Mouse (Mus musculus): ENCODE data around the gene Cchcr1.

The Cchcr1 gene

DNA sequence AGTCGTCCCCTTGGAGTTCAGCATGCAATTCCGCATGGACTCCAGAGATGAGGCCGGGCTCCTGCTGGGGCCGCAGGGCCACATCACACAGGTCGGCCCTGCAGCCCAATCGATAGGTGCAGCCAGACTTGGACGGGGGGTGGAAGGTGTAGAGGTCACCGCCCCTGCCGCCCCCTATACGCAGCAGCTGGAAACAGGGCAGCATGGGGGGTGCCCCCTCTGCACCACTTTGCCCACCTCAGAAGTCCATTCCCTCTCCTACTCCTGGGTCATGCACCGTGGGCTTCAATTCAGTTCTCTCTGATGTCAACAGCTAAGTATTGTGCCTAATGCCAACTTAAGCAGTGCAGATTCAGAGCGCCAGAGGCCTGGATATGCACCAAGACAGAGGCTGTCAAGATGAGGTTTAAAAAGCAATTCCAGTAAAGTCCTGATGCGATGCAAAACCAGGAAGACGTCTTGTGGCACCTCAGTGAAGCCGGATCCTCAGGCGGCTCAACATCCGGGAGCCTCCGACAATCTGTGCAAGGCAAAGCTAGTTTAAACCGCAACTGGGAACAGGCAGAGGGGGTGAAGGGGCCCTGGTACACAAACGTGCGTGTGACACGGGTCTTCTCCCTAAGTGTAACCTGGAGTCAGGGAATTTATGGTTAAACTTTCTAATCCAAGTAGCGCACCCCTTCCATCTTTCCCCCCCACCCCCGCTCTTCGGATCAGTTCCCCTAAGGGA lies 824 bp upstream of the Cchcr1 start:
- peak; percentile 26 to 46 for DNase-seq

DNA sequence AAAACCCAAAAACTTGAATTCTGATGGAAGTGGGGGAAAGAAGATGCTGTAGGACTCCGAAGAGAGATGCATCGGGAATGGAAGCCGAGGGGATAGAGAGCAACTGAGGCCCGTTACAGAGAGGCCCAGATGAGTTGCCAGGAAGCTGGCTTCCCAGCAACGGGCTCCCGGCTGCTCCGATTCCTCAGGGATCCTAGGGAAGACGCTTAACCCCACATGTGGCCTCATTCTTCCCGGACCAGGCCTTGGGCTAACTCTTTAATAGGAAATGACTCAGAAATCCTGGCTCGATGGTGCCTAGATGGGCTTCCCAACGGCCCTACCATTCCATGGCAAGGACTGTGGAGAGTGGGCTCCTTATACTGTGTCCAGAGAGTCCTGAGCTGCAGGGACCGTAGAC lies 626 bp downstream of the Cchcr1 start:
- peak in 1 of 2 experiments; percentile 35 for DNase-seq

DNA sequence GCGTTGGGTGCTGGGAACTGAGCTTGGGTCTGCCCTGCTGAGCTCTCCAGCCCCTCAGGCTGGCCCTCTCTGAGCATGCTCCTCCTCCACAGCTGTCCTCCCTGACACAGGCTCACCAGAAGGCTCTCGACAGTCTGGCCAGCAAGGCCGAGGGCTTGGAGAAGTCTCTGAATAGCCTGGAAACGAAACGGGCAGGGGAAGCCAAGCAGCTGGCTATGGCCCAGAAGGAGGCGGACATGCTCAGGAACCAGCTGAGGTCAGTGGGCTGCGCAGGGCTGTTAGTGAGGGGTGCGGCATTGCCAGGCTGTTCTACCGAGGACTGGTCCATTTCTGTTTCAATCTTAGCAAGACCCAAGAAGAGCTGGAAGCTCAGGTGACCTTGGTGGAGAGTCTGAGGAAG lies 7.5 kb downstream of the Cchcr1 start:
- DNase-seq, result no peak

DNA sequence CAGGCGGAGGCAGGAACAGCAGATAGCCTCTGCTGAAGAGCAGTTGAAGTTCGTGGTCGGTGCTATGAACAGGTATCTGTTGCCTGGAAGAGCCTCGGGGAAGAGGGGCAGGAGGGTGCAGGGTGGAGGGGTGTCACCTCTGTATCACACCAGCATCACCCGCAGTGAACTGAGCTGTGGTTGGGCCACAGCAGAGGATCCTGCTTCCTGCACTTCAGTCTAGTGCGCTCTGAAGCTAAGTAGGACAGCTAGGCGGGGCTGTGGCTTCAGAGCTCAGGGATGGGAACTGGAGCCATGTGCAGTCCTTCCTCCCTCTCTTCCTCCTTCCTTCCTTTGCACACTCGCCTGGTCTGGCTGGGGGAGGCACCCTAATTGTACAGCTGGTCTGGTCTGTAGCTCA lies 9.7 kb downstream of the Cchcr1 start:
- DNase-seq, result no peak

DNA sequence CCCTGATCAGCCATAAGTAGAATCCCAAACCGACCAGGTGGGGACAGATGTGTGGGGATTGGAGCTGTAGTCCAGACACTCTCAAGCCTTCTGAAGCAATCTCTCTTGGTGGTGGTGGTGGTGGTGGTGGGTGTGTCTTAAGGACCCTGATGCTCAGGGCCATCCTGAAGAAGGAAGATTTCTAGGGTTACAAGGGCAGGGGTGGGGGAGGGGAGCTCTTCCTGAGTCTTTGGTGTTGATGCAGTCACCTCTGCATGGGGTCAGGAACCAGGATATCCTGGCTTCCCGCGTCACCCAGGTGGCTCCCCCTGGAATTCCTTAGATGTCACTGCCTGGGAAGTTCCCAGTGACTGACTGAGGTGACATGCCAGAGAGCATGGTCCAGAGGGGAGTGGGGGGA lies 15.5 kb downstream of the Cchcr1 start:
- no peak for DNase-seq

DNA sequence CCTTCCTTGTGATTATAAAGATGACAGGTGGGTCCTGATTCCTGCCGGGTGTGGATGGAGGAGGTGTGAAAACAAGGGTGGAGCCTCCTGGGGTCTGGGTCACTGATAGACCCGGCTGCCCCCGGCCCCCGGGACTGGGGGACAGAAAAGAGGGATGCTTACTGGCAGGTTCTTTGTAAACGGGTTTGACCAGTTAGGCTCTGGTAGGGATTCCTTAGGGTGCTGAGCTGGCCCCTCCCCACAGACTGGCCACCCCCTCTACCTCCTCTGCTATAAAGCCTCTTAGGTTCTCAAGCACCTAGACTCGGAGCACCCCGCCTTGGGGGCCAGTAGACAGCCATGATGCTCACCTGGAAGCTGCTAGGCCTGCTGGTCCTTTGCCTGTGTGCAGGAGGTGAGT lies 16.0 kb downstream of the Cchcr1 start, which contains the start of gene Psors1c2:
Gene Psors1c2, plus strand, starts transcription at position 301 of the 400 bp plus-strand sequence.
- no peak for DNase-seq

DNA sequence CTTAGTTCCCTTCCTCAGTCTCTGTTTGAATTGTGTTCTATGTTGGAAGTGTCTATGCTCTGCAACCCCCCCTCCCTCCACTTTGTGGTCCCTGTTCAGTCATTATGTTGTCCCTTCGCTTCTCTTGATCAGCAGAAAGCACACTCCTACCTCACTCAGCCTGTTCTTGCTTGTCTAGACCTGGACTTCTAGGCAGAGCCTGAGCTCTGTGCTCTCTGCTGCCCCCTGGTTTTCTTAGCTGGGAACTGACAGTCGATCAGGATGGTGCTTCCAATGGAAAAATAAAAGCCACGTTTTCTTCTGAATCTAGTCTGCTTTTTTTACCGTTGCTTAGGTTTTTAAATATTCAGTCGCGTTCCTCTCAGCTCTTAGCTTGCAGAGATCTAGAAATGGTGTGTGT lies 17.4 kb downstream of the Cchcr1 start:
- DNase-seq, result peak; percentile 76 to 85

DNA sequence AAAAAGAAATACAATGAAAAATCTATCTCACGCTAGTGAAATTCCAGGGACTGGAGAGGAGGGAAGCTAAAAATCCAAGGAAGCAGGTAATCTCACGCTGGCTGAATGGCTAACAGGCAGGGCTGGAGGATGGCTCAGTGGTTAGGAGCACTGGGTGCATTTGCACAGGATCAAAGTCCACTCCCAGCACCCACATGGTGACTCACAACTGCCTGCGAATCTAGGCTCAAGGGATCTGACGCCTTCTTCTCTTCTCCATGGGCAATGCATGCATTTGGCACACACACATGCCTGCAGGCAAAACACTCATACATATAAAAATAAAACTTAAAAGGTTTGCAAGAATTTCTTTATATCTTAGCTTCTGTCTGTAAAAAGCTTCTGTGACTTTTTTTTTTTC lies 20.5 kb downstream of the Cchcr1 start:
- DNase-seq, result no peak

DNA sequence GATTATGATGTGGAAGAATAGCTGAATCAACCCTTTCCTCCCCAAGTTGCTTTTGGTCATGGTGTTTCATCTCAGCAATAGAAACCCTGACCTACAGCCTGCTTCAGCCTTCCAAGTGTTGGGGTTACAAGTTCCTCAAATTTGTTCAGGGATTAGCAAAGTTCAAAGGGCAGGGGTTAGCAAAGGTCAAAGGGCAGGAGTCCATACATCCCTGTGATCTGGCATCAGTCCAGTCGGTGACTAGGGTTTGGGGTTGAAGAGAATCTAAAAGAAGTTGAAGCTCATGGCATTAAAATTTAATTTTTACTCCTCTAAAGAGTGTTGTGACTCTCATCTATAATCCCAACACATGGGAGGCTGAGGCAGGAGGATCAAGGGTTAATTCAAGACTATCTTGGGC lies 21.6 kb downstream of the Cchcr1 start:
- no peak for DNase-seq

DNA sequence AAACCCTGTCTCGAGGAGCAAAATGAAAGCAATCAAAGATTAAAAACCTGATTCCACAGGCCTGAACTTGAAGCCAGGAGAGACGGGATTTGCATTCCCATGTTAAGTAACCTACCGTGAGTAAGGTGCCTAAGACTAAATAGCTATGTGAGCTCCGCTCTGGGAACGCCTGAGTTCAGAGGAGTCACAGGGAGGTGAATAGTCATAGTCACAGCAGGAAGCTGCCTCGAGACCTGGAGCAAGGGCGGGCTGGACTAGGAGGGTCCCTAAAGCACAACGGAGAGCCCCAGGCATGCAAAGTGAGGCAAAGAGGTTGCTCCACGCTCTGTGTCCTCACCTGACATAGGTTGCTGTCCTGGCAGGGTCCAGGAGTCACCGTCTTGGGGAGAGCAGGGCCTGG lies 22.6 kb downstream of the Cchcr1 start:
- DNase-seq, result no peak

DNA sequence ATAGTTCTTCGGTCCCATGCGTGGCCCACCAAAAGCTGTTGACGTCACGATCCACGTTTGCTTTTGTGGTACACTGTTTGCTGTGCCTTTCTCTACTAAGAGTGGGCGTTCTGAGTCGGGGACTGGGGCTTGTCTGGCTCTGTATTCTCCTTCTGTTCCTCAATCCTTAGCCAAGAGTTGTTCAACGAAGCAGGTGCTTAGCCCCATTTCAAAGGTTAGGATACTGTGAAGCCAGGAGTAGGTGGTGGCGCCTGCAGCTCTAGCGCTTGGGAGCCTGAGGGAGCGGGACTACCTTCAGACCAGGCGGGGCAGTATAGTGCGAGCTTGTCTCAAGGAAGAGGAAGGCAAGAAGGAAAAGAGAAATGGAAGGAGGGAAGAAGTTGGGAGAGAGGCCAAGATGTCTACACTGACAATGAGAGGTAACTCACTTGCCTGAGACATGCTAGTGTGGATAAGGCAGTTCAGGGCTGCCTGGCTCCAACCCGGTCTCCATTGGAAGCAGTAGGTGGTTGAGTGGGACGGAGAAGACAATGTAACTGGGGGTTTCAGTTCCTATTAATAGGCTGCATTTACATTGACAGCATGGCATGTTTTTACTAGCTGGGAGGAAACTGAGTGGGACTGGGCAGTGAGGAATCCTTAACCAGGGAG lies 26.0 kb downstream of the Cchcr1 start:
- DNase-seq, result no peak

DNA sequence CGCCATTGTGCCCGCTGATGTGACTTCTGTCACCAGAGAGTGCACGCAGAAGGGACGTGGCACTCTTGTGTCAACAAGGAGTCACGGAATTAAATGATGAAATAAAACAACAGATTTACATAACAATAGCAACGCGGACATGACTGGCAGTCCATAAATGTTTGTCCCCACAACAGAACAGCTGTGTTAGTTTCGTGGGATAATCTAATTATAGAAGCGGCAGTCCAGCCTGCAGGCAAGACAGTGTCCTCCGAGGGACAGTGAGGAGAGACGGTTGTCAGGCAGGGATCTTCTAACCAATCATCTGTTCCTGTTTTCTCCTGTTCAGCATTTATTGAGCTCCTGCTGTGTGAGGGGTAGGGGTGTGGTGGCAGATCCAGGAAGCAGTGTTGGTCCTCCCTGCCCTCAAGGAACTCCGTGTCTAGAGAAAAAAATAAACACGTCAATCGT lies 26.5 kb downstream of the Cchcr1 start:
- no peak for DNase-seq

DNA sequence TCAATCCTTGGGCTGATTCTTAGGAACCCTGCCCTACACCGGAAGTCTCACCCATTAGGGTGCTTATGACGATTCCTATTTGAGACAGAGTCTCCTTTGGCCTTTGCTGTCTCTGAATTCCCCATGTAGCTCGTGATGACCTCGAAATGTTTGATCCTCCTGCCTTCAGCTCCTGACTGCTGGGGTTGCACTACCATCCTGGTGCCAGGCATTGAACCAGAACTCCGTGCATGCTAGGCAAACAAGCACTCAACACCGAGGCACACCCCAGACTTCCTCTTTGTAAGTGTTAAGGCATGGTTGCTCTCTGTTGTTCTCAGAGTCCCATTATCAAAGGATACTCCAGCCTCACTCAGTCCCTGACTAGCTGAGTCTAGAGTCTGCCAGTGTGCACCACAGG lies 27.1 kb downstream of the Cchcr1 start:
- DNase-seq, result no peak

DNA sequence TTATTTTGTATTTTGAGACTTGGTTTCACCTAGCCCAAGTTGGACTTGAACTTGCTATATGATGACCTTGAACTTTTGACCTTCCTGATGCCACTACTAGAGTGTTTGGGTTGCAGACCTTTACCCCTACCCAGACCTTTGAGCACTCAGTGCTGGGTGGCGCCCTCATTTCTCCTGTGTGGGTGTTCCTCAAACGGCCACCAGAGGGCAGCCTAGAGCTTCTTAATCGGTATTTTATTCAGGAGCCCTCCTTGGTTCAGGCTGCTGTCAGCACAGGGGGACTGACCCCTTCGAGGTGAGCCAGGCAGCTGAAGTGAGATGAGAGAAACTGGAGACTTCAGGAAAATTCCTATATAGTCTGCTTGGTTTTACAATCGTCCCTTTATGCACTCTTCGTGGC lies 27.8 kb downstream of the Cchcr1 start:
- peak; percentile 44 to 69 for DNase-seq

DNA sequence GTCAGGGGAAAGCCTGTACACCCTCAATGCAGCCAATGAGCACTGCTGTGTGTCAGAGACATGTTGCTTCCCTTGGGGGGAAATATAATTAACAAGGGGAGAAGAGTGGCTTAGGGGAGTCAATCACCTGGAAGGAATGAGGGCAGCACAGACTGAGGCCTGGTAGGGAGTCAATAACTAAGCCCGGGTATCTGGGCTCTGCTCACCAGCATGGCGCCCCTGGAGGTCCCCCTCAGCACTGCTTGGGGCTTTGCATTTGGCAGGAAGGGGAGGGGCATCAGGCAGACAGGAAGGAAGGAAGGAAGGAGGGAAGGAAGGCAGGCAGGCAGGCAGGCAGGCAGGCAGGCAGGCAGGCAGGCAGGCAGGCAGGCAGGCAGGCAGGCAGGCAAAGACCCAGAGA lies 30.6 kb downstream of the Cchcr1 start:
- no peak for DNase-seq

DNA sequence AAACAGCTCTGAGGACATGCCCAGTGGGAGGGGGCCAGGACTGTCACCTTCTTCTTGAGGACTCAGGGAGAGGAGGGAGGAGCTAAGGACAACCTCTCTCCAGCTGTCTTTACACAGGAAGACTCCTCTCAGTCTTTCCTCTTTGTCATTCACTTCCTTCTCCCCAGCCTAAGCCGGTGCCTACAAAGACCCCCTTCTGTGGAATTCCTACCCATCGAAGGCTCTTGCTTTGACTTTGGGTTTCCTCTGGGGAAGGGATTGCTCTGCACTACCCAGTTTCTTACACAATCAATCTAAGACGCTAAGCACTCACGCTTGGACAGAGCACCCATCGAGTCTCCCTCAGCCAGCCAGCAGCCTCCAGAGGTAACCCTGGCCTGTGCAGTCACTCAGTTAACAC lies 31.7 kb downstream of the Cchcr1 start:
- no peak for DNase-seq

DNA sequence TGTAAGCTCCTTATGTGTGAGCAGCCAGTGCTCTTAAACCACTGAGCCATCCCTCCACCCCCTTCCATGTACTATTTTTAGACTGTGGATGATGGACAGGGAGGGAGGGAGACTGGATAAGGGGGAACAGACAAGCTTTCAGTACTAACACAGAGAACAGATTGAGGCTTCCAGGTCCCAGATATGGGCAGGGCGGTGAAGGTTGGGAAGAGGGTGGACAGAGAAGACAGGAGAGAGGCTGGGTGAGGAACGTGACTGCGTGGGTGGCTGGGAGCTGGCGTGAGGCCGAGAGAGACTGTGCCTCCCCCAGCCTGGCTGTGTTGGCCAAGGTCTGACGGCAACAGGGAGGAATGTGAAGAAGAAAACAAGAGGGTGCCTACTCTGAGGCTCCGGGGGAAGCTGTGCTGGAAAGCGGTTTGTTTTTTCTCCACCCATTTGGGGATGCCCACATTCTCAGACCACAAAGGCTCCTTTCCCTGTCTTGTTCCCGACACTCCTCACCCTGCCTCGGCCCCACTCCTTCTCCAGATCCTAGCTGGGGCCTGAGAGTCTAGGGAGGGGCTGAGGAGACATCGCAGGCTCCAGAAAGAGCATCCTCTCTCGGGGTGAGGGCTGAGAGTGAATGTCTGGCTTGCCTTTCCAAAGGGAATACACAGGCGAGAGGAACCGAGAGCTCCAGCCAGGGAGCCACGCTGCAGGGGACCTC lies 32.7 kb downstream of the Cchcr1 start:
- peak; percentile 60 to 76 for DNase-seq

DNA sequence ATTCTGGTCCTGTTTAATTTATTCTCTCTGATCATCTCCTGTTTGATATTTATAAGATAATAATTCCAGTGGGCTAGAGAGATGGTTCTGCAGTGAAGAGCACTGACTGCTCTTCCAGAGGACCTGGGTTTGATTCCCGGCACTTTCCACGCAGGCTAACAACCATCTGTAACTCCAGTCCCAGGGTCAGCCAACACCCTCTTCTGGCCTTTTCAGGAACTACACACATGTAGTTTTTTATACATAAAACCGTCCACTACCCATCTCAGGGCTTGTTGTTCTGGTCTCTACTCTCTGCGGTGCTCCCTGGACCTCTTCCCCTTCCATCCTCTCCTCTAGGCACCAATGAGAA lies 33.2 kb downstream of the Cchcr1 start:
- no peak for DNase-seq

DNA sequence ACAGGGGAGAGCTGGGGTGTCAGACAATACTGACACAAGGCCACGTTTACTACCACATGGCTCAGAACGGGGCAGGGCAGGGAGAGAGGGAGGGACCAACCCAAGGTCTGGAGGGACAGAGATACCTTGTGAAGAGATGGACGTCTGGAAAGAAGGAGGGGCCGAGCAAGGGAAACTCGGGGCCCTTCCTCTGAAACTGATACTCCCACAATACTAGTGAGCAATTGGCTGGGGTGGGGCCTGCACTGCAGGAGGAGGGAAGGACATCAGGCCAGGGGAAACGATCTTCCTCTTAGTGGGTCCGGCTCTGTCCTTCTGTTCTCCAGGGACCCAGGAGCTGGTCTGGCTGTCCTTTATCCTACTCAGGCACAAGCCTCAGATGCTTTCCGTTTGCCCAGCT lies 34.0 kb downstream of the Cchcr1 start:
- no peak for DNase-seq

DNA sequence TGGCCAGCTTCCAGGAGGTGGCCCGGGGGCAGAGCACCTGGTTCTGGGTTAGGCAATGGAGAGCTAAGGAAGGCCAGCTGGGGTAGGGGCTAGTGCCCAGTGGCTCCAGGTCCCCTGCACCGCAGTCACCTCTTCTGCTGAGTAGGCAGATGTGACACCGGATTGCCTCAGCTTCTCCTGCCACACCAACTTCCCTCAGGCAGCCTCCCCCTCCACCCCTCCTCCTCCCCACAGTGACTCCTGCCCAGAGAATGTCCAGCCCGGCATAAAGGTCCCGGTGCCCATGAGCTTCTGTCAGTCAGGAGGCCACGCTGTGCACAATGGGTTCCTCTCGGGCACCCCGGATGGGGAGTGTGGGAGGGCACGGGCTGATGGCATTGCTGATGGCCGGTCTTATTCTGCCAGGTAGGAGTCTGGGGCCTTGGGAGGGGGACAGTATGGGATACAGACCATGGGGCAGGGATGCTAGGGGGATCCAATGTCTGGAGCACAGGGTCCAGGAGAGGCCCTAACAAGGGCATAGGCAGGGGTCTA lies 35.0 kb downstream of the Cchcr1 start, which contains the start of gene Cdsn:
Gene Cdsn, plus strand, starts transcription at position 248 of the 534 bp plus-strand sequence.
- no peak for DNase-seq

DNA sequence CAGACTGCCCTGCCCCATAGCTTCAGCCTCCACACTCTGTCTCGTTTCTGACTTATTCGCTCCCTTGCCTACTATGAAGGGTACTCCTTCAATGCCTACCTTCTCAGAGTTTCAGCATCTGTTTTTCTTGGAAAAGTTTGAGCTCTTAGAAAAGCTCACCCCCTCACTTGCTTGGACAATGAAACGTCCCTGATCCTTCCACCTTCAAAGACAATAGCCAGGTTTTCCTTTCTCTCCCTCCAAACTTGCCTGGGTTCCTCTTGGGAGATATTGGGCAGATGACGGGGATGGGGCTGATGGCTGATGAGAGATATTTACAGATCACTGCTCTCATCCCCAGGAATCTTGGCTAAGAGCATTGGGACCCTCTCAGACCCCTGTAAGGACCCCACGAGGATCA lies 37.4 kb downstream of the Cchcr1 start:
- DNase-seq, result no peak

DNA sequence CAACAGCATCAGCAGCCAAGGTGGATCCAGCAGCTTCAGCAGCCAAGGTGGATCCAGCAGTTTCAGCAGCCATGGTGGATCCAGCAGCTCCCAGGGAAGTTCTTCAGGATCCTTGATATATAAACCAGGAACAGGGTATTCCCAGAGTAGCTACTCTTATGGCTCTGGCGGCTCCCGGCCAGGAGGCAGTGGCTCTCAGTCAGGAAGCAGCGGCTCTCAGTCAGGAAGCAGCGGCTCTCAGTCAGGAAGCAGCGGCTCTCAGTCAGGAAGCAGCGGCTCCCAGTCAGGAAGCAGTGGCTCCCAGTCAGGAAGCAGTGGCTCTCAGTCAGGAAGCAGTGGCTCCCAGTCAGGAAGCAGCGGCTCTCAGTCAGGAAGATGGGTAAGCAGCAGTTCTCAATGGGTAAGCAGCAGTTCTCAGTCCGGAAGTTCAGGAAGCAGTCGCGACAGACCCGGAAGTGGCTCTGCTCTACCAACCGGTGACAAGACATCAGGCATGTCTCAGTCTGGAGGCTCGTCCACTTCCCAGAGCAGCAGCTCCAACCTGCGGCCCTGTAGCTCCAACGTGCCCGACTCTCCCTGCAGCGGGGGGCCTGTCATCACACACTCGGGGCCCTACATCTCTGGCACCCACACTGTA lies 38.0 kb downstream of the Cchcr1 start:
- no peak for DNase-seq

DNA sequence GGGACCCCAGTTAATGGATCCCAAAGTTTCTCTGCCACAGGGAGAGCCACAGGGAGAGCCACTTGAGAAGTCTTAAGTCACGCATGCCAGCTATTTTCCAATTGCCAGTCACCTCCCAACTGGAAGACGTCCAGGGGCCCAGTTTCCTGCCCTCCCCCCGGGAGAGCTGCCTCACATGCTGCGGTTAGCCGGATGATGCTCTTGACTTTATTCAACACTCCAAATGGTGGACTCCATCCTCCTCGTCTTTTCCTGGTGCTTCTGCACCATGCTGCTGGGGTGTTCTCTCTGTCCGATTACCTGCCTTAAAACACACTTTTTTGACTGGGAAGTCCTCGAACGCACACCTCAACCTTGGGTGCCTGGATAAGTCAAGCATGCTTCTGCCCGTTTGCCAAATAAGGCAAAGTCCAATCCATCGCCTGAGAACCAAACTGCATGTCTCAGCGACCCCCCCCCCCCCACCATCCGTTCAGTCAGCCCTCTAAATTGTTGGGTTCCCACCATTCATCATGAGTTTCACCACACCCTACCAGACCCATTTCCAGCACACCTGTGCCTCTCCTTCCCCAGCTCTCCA lies 39.4 kb downstream of the Cchcr1 start:
- peak in 1 of 2 experiments; percentile 14 for DNase-seq
